Mouse (Mus musculus) left cerebral cortex, adult 9 months (tissue): ENCODE measurements around the gene M1ap.

Experiments used
- DNase-seq, 2 experiments: peaks; one replicate each; pipeline ENCODE4 v3.0.0; 2022; ENCODE audit warnings: low spot score in 2 of 2

Gene M1ap

DNA sequence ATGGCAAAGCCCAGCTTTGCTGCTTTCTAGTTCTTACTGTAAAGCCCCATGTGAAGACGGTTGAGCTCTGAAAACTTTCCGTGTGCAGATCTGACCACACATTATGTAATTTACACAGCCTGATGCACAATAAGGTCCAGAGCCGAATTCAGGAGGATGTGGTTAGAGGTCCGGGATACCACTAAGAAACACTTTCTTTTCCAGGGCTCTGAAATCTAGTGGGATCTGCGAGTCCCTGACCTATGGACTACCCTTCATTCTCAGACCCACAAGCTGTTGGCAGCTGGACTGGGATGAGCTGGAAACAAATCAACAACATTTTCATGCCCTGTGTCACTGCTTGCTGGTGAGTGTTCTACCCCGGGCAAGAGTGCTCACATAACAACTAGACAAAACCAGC is 59.4 kb downstream of the M1ap start:
- DNase-seq, result no peak

DNA sequence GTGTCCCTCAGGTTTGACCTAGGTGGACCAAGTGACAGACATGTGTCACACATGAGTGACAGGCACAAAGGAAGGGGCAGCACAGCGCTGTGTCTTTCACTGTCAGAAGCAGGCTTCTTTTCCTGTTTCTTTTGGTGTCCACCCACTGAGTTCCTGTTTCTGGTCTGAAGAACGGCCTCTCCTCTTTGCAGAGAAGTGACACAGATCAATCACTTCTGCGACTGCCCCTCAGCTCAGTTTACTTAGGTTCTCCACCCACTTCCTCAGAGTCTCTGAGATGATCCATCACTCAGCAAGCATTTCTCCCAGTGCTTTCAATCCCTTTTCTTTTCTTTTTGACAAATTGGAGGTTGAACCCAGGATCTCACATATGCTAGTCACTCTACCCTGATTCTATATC is 62.0 kb downstream of the M1ap start:
- no peak for DNase-seq

DNA sequence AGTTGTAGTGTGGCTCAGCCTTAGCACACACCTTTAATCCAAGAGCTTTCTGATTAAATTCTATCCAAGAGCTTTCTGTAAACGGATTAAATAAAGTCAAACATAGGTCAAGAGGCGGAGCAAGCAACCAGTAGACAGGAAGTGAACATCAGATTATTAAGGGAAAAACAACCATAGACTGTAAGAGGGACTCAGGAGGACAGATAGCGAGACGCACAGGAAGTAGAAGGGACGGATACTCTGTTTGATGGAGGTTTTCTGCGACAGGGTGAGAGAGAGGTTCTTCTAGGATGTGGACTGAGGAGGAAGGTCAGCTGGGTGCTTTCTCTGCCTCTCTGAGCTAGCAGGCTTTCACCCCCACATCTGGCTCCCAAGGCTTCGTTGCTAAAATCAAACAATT is 63.3 kb downstream of the M1ap start:
- no peak for DNase-seq

DNA sequence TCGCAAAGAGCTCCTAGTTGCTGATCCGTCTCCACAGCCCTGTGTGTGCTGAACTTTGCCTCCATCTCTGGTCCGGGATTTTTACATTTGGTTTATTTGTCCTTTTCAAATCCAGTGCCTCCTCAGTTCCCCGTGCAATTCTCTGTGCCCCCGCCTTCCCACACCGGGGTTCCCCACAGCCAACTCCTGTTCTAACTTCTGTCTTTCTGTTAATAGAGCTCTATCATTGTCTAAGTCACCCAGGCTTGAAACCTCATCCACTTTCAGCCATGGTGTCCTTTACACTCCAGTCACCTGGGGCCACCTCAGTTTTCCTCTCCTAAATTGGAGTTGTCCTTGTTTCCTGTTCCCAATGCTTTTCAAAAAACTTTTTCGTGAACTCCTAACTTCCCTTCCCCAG is 64.6 kb downstream of the M1ap start:
- no peak for DNase-seq

DNA sequence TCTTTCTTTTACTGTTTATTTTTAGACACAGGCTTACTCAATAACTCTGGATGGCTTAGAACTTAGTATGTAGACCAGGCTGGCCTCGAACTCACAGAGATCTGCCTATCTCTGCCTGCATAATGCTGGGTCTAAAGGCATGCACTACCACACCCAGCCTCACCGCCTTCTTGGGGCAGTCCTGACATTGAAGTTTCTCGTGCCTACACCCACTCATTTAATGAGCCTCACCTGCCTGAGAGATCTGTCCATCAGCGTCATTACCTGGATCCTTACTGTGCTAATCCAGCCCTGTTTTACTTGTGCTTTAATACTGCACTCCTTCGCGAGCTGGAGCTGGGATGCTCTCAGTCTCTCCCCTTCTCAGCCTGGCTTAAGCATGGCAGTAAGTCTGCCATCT is 65.1 kb downstream of the M1ap start:
- DNase-seq, result no peak

DNA sequence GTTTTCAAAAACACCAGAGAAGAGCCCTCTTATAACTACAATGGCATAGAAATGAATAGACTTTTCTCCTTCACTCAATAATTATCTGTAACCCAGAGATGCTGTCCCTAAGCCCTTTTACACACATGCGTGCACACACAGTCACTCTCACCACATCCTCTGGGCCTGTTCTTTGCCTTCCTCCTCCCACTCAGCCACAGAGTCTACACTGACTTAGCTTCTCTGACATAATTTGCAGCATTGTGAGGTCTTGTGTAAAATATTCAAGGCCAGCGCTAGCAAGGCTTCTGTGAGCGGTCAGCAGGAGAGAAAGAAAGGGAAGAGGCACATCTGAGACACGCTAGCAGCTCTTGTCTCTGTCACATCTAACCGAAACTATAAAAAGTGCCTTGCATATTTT is 66.7 kb downstream of the M1ap start:
- no peak for DNase-seq

DNA sequence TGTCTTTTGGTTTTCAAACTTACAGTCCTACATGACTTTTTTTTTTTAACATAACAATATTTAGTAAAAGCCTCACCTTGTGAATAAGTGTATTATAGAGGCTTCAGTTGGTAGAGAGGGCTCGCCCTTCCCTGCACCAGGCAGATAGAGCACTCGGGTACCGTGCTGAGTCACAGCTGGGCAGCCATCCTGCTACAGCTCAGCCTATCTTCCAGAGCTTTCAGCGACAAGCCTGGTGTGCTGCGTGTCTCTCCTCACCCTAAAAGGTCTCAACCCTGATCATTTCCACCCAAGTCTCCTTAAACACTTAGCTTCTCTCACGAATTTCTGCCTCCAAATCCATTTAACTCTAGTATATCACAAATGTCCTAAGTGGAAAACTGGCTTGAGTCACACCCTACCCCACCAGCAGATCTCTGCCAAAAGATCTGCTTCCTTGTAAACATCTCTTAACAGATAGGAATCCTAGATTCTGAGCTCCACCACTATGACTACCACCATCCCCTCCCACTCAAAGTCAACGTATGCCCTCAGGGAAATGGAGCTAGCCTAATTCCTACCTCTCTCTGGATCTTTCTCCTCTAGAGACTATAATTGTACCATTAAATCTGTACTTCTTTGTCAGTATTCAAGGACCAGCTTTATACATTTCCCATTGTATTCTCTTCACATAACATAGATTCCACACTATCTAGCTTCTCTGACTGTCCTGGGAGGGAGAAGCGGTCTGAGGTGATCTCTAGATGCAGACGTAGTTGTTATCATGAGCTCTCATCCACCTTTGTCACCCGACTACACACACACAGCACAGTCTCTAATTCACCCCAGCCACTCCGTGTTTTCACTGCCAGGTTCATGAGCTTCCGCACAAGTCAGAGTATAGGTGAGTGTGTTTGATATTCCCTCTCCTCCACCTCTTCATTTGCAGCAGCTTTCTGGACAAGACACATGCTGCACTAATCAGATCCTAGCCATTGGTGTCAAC is 68.1 kb downstream of the M1ap start:
- no peak for DNase-seq

DNA sequence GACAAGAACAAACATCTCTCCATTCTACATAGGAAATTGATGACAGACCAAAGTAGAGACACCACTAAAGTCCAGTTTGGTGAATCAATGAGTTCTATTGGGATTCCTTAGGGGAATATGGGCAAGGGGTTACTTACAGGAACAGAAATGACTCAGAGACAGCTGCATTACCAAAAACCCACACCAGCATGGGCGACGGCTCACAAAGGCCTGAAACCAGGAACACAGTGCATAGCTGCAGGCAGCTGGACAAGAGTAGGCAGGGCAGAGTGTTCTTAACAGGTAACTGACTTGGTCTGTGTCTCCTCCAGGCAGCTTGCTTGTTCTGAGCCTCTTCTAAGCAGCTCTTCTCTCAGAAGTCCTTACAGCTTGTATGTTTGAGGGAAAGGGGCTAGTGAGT is 69.0 kb downstream of the M1ap start:
- DNase-seq, result no peak

DNA sequence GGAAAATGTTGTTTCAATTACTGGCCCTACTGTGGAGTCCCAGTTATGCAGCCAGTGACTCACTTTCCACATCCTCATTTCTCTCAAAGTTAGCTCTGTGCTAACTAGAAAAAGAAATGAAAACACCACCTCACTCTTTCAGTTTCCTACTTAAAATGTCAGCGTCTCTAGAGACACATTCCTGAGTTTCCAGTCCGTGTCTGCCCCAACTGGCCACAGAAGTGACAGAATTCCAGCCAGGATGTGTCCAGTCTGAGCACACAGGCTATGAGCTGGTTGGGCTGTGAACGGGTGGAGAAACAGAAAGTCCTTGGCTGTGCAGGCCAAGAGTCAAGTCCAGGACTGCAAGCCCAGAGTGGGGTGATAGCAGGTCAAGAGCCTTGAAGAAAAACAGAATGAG is 70.5 kb downstream of the M1ap start:
- DNase-seq, result no peak

DNA sequence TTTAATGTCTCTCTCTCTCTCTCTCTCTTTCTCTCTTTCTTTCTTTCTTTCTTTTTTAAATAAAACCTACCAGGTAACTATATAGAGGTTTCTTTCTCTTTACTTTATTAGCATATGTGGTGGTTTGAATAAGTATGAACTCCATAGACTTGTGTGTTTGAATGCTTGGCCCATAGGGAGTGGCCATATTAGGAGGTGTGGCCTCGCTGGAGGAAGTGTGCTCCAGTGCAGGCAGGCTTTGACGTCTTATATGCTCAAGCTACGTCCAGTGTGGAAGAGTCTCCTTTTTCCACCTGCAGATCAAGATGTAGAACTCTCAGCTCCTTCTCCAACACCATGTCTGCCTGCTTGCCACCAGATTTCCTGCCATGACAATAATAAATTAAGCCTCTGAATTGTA is 72.3 kb downstream of the M1ap start:
- DNase-seq, result no peak

DNA sequence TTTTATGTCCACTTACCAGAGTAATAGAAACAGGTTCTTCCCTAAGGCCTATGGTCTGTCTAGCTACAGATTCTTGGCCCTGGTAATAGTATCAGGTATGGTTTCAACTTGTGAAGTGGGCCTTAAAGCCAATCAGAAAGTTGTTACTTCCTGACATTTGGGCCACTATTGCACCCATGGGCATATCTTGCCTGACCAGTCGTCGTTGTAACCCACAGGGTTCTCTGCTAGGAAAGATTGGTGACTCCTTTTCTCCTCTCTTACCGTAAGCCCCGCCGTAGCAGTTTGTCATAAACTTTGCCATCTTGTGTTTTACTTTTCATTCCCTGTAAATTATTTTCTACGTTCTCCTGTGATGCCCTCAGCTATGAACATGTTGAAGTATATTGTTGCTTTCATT is 73.4 kb downstream of the M1ap start:
- DNase-seq, result no peak

DNA sequence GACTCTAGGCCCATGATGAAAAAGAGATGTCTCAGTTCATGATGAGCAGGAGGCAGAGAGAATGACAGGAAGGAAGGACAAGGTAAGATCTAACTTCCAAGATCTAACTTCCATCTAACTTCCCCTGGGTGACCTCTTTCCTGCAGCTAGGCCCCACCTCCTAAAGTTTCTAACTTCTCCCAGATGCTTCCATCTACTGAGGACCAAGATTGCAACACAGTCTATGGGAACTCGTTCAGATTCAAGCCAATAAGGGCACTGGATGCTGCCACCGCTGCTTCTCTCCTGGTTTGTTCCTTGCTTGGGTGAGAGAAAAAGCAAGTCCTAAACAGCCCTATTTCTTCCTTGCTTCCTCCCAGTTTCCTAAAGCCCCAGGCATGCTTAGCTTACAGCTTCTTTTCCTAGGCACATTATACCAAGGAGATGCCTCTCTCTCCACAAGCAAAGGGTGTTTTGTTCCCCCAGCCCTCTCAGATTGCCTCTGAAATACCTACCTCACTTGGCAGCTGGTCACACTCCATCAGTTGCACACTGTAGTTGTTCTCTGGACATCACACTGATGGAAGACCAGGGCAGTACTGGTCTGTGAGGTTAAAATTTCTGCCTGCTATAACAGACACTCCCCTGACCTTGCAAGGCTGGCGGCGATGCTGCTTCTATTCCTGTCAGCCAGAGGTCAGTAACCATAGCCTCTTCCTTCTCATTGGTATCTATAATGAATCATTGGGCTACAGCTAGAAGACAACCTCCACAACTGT is 74.3 kb downstream of the M1ap start:
- DNase-seq, result no peak

DNA sequence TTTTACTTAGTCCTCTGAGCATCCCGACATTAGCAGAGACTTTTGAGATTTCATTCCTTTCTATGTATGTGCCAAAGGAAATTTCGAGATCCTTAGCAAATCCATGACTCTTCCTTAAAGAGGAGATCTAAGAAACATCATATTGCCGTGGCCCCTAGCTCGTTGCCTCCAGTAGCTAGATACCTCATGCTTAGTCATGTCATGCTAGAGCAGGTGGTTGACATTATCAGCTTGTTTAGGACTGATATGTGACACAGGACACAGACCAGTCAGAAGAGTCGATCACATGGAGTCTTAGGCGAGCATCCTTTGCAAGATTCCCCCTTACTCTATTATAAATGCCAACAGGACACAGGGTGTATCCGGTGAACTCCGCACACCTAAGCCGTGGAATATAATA is 76.3 kb downstream of the M1ap start:
- DNase-seq, result no peak

DNA sequence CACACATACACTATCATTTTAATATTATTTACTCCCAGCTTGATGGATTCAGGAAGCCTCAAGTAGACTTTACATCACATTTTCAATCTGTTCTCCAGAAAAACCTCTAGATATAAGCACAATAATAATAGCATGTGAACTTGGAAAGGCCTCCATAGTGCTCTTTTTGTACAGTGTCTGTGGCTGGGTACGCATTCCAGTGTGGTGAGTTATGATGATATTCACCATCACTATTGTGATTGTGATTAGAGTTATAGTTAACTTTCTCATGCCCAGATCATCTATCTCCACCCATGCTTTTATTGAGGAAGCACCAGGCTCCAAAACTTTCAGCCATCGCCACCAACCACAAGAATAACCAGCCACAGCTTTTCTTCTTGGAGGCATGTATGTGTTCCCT is 77.1 kb downstream of the M1ap start:
- DNase-seq, result no peak

DNA sequence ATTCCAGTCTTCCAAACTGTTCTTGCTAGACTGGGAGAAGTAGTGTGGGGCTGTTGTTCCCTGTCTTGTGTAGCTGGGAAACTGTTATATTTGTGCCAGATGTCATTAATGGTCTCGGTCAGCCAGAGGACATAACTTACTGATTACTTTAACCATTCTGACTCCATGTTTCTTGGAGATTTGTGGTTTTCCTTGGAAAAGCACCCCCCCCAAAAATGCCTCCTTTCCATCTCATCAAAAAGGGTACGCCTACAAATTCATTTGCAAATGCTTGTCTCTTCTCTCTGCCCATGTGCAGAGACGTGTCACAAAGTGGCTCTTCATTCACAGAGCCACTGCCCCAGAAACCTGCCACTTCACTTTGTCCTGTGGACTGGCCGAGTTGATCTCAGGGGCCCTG is 77.7 kb downstream of the M1ap start:
- DNase-seq, result no peak

DNA sequence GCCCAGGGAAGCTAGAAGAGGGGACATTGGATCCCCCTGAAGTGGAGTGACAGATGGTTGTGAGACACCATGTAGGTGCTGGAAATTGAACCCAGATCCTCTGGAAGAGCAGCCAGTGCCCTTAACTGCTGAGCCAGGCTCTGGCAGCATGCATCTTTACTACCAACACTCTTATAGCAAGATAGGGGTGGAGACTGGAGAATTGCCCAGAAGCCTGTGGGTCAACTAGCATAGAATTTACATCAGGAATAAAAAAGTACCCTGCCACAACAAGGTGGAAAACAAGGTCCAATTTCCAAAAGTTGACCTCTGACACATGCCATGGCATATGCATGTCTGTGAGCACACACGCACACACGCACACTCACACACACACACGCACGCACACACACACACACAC is 78.5 kb downstream of the M1ap start:
- DNase-seq, result no peak

DNA sequence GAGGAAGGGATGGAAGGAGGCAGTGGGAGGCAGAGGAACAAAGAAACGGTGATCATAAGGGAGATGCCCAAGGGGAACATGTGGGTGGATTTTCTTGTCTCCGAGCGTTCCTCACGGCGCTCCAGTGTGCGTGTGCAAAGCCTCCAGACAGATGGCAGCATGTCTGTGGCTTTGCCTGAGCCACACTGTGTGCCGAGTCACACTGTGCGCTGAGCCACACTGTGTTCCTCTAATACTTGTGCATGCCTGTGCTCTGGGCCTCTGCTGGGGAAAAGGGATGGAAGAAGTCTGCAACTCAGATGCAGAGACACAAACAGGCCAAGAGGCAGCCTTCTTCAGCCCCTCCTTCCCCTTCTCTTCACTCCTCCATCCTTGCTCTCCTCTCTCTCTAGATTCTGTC is 80.6 kb downstream of the M1ap start:
- DNase-seq, result no peak

DNA sequence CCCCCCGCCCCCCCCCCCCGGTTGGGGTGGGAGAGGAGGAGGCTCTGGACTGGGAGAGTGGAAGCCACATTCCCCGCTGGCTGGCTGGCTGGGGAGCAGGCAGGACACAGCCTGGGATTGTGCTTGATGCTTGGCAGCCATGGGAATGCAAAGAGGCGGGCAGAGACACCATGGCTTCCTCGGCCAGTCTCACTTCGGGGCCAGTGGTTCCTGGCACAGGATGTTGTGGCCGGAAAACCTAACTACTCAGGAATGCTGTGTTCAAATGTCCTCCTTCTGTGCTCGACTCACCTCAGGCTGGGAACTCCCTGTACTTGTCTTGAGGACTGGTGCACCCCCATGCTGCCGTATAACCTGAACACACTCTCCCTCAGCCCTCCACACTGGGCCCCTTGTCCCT is 81.0 kb downstream of the M1ap start:
- DNase-seq, result no peak

DNA sequence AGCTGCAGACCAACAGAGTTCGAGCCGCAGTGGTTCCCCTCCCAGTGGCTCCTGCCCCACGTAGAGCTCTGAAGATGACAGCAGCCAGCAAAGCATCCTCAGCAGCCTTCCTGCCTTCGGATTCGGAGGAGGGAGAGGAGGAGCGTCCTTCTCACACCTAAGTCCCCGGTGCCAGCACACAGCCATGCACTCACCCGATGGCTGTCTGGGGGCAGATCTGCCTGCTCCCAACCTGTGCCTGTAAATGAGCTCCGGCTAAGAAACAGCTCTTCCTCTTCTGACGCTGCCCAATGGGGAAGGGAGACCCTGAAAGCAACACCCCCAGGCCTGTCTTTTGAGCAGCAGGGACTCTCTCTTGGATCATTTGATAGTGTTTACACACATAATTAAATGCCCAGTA is 83.1 kb downstream of the M1ap start:
- no peak for DNase-seq

DNA sequence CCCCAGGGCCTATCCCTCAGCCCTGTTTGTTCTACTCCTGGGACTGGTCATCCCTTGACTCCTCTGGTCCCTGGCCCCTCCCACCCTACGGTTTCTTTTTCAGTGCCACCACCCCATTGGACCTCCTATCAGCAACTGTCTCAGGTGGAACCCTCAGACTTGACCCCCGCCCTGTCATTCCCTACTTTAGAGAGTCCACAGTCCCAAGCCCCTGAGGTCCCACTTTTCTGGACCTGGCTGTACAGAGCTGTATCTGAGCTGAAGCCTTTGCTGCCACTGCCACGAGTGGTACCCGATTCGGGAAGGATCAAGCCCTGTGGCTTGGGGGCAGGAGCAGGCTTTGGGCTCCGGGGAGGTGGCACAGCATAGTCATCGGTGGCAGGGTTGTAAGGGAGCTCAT is 84.4 kb downstream of the M1ap start:
- no peak for DNase-seq

DNA sequence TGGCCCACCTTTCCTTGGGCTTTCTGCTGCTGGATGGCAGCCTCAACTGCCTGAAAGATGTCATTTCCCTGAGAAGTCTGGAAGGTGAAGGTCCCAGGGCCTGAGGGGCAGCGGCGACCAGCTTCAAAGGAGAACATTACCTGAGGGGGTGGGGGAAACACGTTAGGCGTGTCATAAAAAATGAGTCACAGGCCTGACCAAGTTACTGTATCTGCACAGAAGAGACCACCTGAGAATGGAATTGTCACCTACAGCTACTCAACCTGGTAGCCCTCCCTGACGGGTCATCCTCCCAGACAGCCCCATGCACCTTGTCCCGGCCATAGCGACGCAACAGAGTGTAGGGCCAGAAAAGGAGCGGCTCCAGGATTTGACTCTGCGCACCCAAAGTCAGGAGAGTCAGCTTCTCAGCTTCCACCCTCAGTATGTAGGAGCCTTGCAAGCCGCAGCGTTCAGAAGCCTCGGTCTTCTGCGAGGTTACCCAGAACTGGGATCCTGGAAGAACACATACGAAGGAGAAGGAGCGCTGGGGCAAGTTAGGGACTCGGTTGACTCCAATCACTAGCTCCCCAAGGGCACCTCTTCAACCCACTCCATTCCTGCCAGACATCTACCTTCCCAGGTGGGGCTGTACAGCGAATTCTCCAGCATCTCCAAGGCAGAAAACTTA is 85.4 kb downstream of the M1ap start:
- no peak for DNase-seq

DNA sequence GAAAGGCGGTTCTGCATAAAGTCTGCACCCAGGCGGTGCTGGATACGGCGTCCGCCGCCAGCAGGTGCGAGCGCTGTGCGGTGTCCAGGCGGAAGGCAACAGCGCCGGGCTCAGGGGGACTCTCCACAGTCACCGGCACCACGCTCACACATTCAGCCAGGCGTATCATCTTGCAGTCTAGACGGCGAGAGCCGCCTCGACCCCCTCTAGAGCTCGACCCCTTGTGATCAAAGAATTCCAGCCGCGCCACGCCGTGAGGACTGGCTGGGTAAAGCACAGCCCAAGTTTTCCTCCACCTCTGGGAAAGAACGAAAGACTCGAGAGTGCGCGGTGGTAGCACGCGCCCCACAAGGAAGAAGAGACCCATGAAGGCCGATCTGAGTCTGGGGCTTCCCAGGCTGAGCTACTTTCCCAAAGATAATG is 86.1 kb downstream of the M1ap start:
- DNase-seq, result no peak
